Mouse (Mus musculus) embryonic facial prominence, embryonic 11.5 days (tissue): ENCODE data around the gene Bik. TPM values are rescaled to one million over a fixed set of nuclear protein-coding genes. Genes with fewer than 3 reads are reported as not detected.
"Not testable (repeated sequence)": the region's sequence is repeated elsewhere in the genome, so short reads cannot be mapped to it uniquely, and the experiment has no call there.

ENCODE experiments used
- ATAC-seq: fragments of 200-750 bp; cut with Nextera tagmentation; replicated peaks from 2 replicates; pipeline ENCODE4 v1.8.0; 2017; ENCODE audit warnings: low read depth; ENCODE audit not compliant: insufficient number of reproducible peaks, low FRiP score, low TSS enrichment
- DNase-seq: peaks from one replicate; pipeline ENCODE4 v3.0.0-alpha.2; 2015; ENCODE audit warnings: low spot score
- H3K27ac ChIP-seq: fragments of 300-500 bp; sonication (generic); replicated peaks from 2 replicates; pipeline ENCODE4 v1.5.1; 2014; ENCODE audit warnings: mild to moderate bottlenecking, low read depth, low read length, control low read depth
- H3K27me3 ChIP-seq: fragments of 300-500 bp; sonication (generic); 2 replicates; pipeline ENCODE4 v1.6.1; 2014; ENCODE audit warnings: mild to moderate bottlenecking, low read length, moderate library complexity, mixed read lengths; ENCODE audit not compliant: control insufficient read depth, insufficient read depth
- H3K36me3 ChIP-seq: fragments of 300-500 bp; sonication (generic); replicated peaks from 2 replicates; pipeline ENCODE4 v1.6.1; 2014; ENCODE audit warnings: low read depth, mild to moderate bottlenecking, low read length, moderate library complexity, mixed read lengths; ENCODE audit not compliant: control insufficient read depth, insufficient read depth
- H3K4me1 ChIP-seq: fragments of 300-500 bp; sonication (generic); 2 replicates; pipeline ENCODE4 v1.6.1; 2014; ENCODE audit warnings: low read length, mixed read lengths; ENCODE audit not compliant: control insufficient read depth, insufficient read depth
- H3K4me2 ChIP-seq: fragments of 300-500 bp; sonication (generic); 2 replicates; pipeline ENCODE4 v1.6.1; 2014; ENCODE audit warnings: low read depth, mild to moderate bottlenecking, control low read depth, low read length, moderate library complexity
- H3K4me3 ChIP-seq: fragments of 300-500 bp; sonication (generic); 2 replicates; pipeline ENCODE4 v1.5.1; 2014; ENCODE audit warnings: low read depth, low read length, control low read depth
- H3K9ac ChIP-seq: fragments of 300-500 bp; sonication (generic); replicated peaks from 2 replicates; pipeline ENCODE4 v1.6.1; 2014; ENCODE audit warnings: mild to moderate bottlenecking, control low read depth, low read length
- H3K9me3 ChIP-seq: fragments of 300-500 bp; sonication (generic); replicated peaks from 2 replicates; pipeline ENCODE4 v1.6.1; 2016; ENCODE audit warnings: mild to moderate bottlenecking, low read length, inconsistent platforms, mixed read lengths; ENCODE audit not compliant: control insufficient read depth
- WGBS: fragments of 180-500 bp; shearing (Covaris S2); extraction: QIAGEN DNeasy Blood & Tissue Kit; methylation state at CpG from one replicate; pipeline ENCODE4 v1.1.7; 2014; 5-methylcytosine and 5-hydroxymethylcytosine counted together
- polyA plus RNA-seq: library from polyadenylated mRNA; unstranded; fragments of >200 nt; fragmentation: Nextera tagmentation; extraction: Ambion mirVana; gene quantifications from 2 replicates; pipeline ENCODE4 v1.2.1, GENCODE M21; 2014

Bik gene
- polyA plus RNA-seq, 1 experiment from 2014 or later = 2.7 TPM

- Histone ChIP-seq H3K9ac (no peak overlapping the region), H3K27ac (no peak overlapping the region), H3K36me3 (no peaks in the 10 kb centered on the region; the same call in none of the 2 replicates), H3K9me3 (no peaks in the 10 kb centered on the region), H3K4me1 (no peaks in the 10 kb centered on the region), H3K27me3 (no peaks in the 10 kb centered on the region), H3K4me3 (no peak overlapping the region), H3K4me2 (no peak overlapping the region)
- DNase-seq (no peak), ATAC-seq (no peak)
- WGBS = 60% methylated on average over 3 of the region's 3 CpGs
Observed at GRCm38 (mm10) chr15:83500352-83500751, 26.3 kb upstream of the Bik start.

GRCm38 (mm10) chr15:83501483-83501882 is 25.2 kb upstream of the Bik start:
- H3K4me2 ChIP-seq, H3K27ac ChIP-seq, ATAC-seq, H3K27me3 ChIP-seq, H3K9ac ChIP-seq, H3K36me3 ChIP-seq, H3K4me1 ChIP-seq, DNase-seq, H3K9me3 ChIP-seq, H3K4me3 ChIP-seq: not testable (repeated sequence)
- 79% methylated on average over 6 of the region's 6 CpGs for WGBS

- DNase-seq = no peak
- WGBS = 25% methylated on average over 17 of the region's 17 CpGs
Observed at GRCm38 (mm10) chr15:83509950-83510804, 16.5 kb upstream of the Bik start.

GRCm38 (mm10) chr15:83510805-83511405 is 15.8 kb upstream of the Bik start, which contains the start of gene Ttll1:
Ttll1 (minus strand) TSS chr15:83510893.
- Histone ChIP-seq H3K9me3 (no peaks in the 10 kb centered on the region), H3K27me3 (no peaks in the 10 kb centered on the region), H3K4me3 (peak within 1 kb of the TSS; percentile 51), H3K4me2 (peak within 1 kb of the TSS; percentile 50), H3K9ac (peak within 1 kb of the TSS; percentile 48), H3K36me3 (no peaks in the 10 kb centered on the region), H3K27ac (no peak within 1 kb of the TSS), H3K4me1 (no peaks in the 10 kb centered on the region)
- DNase-seq (peak; percentile 96), ATAC-seq (peak; percentile 85)
- WGBS = 13% methylated on average over 41 of the region's 41 CpGs

More at GRCm38 (mm10) chr15:83509950-83510804, 16.5 kb upstream of the Bik start:
- H3K9ac ChIP-seq = peak overlapping the region; percentile 48
- ATAC-seq = peak; percentile 83
- no peaks in the 10 kb centered on the region for H3K27me3 ChIP-seq
- H3K36me3 ChIP-seq = no peaks in the 10 kb centered on the region
- H3K4me2 ChIP-seq = peak overlapping the region; percentile 50
- peak overlapping the region; percentile 51 for H3K4me3 ChIP-seq
- H3K9me3 ChIP-seq = no peaks in the 10 kb centered on the region
- no peaks in the 10 kb centered on the region for H3K4me1 ChIP-seq
- H3K27ac ChIP-seq = no peak overlapping the region

GRCm38 (mm10) chr15:83512489-83513281 is 14.0 kb upstream of the Bik start:
- DNase-seq (no peak), ATAC-seq (no peak)
- Histone ChIP-seq H3K4me3 (no peak overlapping the region), H3K9ac (no peak overlapping the region), H3K9me3 (no peaks in the 10 kb centered on the region), H3K27me3 (no peaks in the 10 kb centered on the region), H3K4me1 (no peaks in the 10 kb centered on the region), H3K4me2 (no peak overlapping the region), H3K36me3 (no peaks in the 10 kb centered on the region), H3K27ac (no peak overlapping the region)
- WGBS = 78% methylated on average over 12 of the region's 13 CpGs

GRCm38 (mm10) chr15:83515018-83515417 is 11.6 kb upstream of the Bik start:
- Histone ChIP-seq H3K4me1 (no peaks in the 10 kb centered on the region; the same call in 1 of the 2 replicates), H3K9ac (no peak overlapping the region), H3K9me3 (no peaks in the 10 kb centered on the region), H3K27me3 (no peaks in the 10 kb centered on the region), H3K36me3 (no peaks in the 10 kb centered on the region), H3K4me2 (no peak overlapping the region), H3K4me3 (no peak overlapping the region), H3K27ac (no peak overlapping the region)
- DNase-seq (no peak), ATAC-seq (no peak)
- WGBS = 68% methylated on average over 5 of the region's 5 CpGs

GRCm38 (mm10) chr15:83518215-83519048 is 8.2 kb upstream of the Bik start:
- Histone ChIP-seq H3K4me2 (no peak overlapping the region), H3K36me3 (no peaks in the 10 kb centered on the region)

More at GRCm38 (mm10) chr15:83518215-83519048, 8.2 kb upstream of the Bik start:
- Histone ChIP-seq H3K4me3 (no peak overlapping the region), H3K4me1 (peaks cover 4% of the 10 kb centered on the region; the same call in 1 of the 2 replicates), H3K9ac (peak overlapping the region; percentile 37; the same call in 1 of the 2 replicates), H3K27ac (no peak overlapping the region), H3K27me3 (no peaks in the 10 kb centered on the region), H3K9me3 (no peaks in the 10 kb centered on the region)
- DNase-seq (peak; percentile 93), ATAC-seq (peak; percentile 65; the same call in 1 of the 2 replicates)
- 37% methylated on average over 20 of the region's 20 CpGs for WGBS
